Mouse (Mus musculus) layer of hippocampus, adult 9-10 months (tissue): ENCODE results near the gene Spon1.

Experiments used
- DNase-seq: peaks from one replicate; pipeline ENCODE4 v3.0.0; 2022; ENCODE audit warnings: low spot score

The Spon1 gene

DNA sequence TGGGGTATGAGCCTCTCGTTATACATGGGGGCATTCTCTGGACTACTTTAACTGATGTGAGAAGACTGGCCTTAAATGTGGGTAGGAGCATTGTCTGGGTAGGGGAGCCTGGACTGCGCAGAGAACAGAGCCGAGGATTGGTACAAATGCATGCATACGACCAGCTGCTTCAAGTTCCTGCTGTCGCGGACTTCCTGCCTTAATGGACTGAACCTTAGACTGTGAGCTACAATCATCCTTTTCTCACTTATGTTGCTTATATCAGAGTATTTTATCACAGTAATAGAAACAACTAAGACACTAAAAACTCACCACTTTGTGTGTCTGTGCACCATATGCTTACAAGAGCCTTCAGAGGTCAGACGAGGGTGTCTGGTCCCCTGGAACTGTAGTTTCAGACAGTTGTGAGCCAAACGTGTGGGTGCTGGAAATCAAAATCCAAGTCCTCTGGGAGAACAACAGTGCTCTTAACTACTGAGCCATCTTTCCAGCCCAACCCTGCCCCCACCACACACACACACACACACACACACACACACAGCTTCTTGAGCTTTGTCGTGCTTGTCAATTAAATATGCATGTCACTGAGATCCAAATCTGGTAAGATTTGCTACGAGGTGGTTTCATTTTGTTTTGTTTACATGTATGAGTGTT lies 325.2 kb downstream of the Spon1 start:
- DNase-seq, result no peak
